Mouse (Mus musculus) cerebellum, adult 8-10 months (tissue): ENCODE measurements around the gene B3gnt8.
"Not testable (repeated sequence)": the region's sequence is repeated elsewhere in the genome, so short reads cannot be mapped to it uniquely, and the experiment has no call there.

ENCODE experiments used
- DNase-seq: peaks from one replicate; pipeline ENCODE4 v3.0.0; 2022

B3gnt8 gene

GRCm38 (mm10) chr7:25626509-25627430, at the start of gene B3gnt8:
Gene B3gnt8, plus strand, starts transcription at chr7:25626654.
- peak; percentile 7 for DNase-seq

DNA sequence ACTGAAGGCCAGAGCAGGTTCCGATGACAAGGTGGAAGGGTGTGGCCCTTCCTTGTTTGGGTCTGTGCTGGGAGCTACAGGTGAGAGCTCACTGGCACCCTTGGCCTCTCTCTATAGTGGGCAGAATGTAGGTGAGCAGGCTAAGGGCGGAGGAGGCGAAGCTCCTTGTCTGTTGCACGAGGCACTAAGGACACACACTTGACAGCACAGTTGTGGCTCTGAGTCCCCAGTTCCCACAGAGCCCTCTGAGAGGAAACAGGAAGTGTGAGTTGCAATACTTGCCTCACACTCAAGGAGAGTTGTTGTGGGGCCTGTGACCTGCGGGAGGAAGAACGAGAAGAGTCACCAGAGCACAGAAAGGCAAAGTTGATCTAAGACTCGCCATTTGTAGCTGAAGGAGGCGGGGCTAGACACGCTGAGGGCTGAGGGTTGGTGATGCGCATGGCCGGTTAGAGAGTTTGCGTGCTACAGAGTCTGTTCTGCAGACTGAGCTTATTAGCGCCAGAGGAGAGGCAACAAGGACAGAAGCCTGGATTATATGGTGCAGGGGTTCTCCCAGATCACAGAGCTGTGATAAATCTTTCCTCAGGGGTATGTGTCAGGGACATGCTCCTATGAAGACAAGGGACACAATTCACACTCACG, 49.5 kb upstream of the B3gnt8 start:
- DNase-seq = not testable (repeated sequence)

DNA sequence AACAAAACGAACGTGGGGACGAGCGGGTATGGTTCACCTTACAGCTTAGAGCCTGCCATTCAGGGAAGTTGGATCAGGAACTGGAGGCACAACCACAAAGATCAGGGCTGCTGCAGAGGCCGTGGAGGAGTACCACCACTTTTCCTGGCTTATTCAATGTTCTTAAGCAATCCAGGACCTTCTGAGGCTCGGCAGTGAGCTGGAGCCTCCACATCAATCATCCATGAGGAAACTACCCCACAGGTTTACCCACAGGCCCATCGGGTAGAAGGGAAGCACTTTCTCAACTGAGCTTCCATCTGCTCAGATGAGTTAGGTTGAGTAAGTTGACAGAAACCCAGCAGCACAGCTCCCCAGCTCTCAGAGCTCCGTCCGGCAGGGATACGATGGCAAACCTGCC, 47.0 kb upstream of the B3gnt8 start:
- DNase-seq = no peak

DNA sequence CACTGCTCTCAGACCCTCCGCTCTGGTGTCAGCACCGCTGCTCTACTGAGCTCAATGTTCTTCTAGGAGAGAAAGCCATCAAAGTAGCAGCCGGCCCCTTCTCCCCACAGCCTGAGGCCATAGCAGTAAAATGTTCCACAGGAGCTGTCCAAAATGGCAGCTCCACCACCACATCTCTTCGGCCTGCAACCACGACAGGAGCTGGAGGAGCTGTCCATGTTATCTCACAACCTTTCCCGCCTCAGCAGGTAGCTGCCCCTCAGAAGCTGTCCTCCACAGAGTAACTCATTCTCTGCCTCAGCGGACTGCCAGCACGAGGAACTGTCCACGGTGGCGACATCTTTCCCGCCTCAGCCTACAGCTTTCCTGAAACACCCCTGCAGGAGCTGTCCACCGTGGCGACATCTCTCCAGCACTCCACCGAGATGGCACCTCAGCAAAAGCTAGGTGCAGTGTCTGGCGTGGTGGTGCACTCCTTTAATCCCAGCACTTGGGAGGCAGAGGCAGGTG, 44.1 kb upstream of the B3gnt8 start:
- DNase-seq = no peak

- no peak for DNase-seq
These were observed 41.8 kb upstream of the B3gnt8 start for GRCm38 (mm10) chr7:25584651-25585050.

- DNase-seq = no peak
These were observed 40.9 kb upstream of the B3gnt8 start for GRCm38 (mm10) chr7:25585351-25586204.

DNA sequence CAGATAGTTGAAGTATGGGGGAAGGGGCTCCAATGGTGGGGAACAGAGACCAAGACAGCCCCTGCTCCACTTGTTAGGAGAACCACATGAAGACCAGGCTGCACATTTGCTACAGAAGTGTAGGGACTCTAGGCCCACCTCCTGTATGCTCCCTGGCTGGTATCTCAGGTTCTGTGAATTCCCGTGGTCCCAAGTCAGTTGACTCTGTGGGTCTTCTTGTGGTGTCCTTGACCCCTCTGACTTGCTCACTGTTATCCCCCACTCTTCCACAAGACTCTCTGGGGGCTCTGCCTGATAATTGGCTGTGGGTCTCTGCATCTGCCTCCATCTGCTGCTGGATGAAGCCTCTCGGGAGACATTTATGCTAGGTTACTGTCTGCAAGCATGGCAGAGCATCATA, 35.2 kb upstream of the B3gnt8 start:
- DNase-seq = no peak

GRCm38 (mm10) chr7:25593859-25594258, 32.6 kb upstream of the B3gnt8 start:
- no peak for DNase-seq

DNA sequence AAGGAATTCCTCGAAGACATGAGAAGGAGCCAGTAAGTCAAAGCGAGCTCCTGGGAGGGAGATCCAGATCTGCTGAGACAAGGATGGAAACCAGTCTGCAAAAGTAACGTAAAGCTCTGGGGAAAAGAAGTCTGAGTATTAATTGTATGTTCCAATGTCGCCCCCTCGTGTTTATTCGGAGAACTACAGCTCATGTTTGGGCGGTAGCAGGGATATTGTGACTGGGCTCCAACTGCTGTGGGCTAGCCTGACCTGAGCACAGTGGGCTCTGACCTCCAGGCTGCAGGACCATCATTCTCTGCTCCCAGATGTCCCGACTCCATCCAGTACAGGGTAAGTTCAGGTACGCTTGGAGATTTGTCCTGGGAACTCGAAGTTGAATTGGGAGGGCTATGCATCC, 26.8 kb upstream of the B3gnt8 start:
- DNase-seq = peak; percentile 73

- no peak for DNase-seq
These were observed 25.8 kb upstream of the B3gnt8 start for GRCm38 (mm10) chr7:25600666-25601065.

DNA sequence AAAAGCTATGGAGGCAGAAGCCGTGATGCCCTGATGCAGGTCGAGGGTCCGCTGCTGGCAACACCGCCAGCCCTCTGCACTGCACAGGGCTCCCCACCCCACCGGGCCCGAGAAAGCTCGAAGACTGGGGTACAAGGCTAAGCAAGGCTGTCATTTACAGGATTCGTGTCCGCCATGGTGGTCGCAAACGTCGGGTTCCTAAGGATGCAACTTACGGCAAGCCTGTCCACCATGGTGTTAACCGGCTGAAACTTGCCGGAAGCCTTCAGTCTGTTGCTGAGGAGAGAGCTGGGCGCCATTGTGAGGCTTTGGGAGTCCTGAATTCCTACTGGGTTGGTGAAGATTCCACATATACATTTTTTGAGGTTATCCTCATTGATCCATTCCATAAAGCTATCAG, 25.1 kb upstream of the B3gnt8 start:
- no peak for DNase-seq

DNA sequence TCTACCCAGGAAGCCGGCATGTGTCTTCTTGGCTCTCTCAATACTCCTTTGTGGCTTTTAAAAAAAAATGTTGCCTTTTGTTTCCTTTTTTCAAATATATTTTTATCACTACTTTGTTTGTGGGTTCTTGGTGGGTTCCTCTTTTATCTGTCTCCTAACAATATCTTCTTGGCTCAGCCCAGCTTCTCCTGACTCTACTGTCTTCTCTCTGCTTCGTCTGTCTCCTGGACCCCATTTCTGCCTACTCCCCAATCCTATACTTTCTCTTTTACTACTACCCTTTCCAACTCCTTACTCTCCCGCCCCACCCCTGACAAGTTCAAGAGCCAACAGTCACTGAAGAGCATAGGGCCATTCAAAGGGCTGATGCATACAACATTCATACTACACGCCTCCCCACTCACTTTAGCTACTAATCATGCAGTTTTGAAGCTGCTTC, 19.8 kb upstream of the B3gnt8 start:
- DNase-seq = no peak

GRCm38 (mm10) chr7:25607196-25607595, 19.3 kb upstream of the B3gnt8 start:
- no peak for DNase-seq

- DNase-seq = no peak
These were observed 16.4 kb upstream of the B3gnt8 start for GRCm38 (mm10) chr7:25610056-25610455.

DNA sequence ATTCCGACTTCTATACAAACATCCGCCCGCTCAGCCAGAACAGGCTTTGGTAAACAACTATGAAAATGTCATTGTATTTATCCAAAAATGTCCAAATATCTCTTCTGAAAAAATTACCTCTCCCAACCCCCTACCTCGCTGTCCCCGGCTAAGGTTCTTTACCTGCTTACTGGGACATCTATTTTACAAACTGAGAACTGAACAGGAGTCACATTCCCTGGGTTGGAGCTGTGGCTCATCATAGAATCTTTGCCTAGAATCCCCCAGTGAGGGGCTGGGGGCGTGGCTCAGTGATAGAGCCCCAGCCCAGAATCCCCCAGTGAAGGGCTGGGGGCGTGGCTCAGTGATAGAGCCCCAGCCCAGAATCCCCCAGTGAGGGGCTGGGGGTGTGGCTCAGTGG, 15.0 kb upstream of the B3gnt8 start:
- DNase-seq = no peak

- no peak for DNase-seq
These were observed 12.4 kb upstream of the B3gnt8 start for GRCm38 (mm10) chr7:25614086-25614485.

DNA sequence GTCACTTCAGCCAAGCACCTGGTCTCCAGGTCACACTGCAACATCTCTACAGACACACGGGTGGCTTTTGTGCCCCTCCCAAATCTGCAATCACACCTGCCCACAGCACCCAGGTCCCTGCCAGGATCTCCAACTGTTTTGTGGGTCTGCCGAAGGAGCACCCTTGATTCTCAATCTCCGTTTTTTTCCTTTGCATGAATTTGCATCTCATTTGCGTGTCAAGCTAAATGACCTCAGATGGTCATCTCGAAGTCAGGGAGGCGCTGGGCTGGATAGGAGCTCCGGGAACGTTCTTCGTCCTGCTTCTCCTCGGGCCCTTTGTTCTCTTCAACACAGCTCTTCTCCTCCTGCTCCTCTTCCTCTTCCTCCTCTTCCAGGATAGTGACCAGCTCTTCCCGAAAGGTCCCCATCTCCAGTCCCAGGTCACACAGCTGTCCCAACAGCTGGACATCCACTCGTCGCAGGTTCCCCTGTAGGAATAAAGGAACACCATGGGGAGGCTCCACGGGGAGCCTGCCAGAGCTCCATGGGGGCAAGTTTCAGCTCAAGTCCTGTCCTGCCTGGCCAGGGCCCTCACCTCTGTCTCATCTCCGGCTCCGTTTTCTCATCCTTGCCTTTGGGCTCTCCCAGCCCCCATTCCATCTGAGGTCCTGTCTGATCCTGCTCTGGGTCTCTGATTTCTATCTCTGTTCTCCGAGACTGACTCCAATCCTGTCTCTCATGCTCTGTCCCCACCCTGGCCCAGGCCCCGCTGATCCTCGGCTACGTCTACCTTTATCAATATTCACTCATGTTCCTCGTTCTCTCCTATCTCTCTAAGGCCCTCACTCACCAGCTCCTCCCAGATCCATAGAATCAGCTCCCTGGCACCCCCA, 11.4 kb upstream of the B3gnt8 start:
- DNase-seq = no peak

DNA sequence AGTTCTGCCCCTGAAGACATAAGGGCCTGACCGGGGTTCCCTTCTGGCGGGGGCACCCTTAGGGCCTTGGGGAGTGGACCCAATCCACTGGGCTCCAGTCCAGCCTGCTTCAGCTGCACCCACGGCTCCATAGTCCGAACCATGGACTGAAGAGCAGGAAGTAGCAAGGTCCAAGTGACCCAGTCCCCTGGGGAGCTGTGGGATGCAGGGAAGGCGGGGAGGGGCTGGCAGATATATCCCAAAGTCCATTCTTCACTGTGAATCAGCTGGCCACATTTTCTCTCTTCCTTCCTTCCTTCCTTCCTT, 10.8 kb upstream of the B3gnt8 start, which contains the start of gene Erich4:
Gene Erich4, minus strand, starts transcription at position 187 of the 306 bp plus-strand sequence.
- DNase-seq = no peak

DNA sequence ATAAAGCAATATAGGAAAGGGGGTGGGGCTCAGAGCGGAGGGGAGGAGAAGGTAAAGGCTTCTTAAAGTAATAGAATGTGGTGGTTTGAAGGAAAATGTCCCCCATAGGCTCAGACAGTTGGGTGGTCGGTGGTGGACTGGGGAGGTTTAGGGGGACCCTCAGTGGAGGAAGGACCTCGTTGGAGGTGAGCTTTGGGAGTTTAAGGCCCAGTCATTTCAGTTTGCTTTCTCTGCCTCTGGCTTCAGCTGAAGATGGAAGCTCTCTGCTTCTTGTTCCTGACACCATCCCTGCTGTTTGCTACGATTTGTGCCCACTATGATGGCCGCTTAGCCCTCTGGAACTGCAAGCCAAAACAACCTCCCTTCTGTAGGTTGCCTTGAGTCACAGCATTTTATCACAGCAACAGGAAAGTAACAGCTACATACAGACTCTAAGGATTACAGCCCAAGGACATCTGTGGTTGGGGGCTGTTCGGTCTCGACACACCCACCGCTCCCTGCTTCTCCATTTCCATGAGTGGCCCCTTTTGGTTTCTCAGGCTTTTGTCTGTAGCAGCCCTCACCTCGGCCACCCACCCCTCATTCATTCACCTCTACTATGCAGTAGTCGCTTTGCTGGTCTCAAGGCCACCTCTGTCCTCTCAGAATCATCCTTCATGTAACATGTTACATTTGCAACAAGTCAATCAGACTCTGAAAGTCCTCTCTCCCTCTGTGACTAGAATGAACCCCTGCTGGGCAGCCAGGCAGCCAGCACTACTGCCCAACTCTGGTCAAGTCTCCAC, 8.9 kb upstream of the B3gnt8 start:
- no peak for DNase-seq

DNA sequence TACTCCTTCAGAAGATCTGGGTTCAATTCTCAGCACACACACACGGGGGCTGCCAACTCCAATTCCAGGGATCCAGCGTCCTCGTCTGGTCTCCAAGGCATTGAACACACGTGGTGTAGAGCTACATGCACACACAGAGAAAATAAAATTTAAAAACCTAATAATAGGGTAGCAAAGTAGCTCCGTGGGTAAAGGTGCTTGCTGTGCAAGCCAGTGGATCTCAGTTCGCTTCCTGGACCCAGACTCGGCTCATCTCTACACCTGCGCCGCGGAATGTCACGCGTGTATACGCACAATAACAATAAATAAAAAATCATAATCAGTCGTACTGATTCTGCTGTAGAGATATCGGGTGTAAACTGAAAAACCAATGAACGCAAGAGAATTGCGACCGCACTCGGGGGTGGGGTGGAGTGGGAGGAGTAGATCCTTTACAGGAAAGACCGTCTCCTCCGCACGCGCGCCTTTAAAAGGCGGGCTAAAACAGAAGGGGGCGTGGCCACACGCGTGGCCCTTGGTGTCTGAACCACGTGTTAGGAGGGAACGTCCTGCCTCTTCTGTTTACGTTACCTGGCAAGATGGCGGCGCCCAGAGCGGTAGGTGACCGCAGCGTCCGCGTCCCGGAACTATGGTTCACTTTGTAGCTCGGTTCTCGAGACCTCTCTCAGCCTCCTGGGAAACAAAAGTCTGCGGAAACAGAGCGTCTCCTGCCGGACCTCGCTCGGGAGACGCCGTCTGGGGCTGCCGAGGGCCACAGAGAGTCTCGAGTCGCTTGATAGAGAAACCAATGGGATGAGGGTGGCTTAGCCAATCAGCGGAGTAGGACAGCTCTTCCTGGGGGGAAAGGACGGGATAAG, 7.4 kb upstream of the B3gnt8 start, which contains the start of gene Dmac2:
Gene Dmac2, plus strand, starts transcription at position 550 of the 857 bp plus-strand sequence.
- DNase-seq = peak; percentile 93
